Mouse (Mus musculus) C2C12 (cell line): Measurements from ENCODE around the gene Srarp.

ENCODE experiments used
- CTCF ChIP-seq: IDR thresholded peaks from one replicate; pipeline ENCODE4 v1.5.1; 2011; ENCODE audit not compliant: control insufficient read depth, insufficient read depth, insufficient read length
- MAX ChIP-seq: IDR thresholded peaks from one replicate; pipeline ENCODE4 v1.6.1; 2011; ENCODE audit warnings: mild to moderate bottlenecking, control low read depth
- MYOD1 ChIP-seq: IDR thresholded peaks from one replicate; pipeline ENCODE4 v1.6.1; 2011; ENCODE audit warnings: low read depth; ENCODE audit not compliant: control insufficient read depth, insufficient read length
- USF1 ChIP-seq: IDR thresholded peaks from one replicate; pipeline ENCODE4 v1.6.1; 2011; ENCODE audit warnings: low read depth, mild to moderate bottlenecking, control low read depth, moderate library complexity

GRCm38 (mm10) chr4:141477681-141478102 is 41.8 kb upstream of the Srarp start:
- TF ChIP-seq USF1 (no peak), CTCF (no peak), MAX (no peak), MYOD1 (no peak)
